Mouse (Mus musculus) forebrain, embryonic 13.5 days (tissue): ENCODE measurements at regions not wholly inside any gene's neighbourhood (a gene's known extent, or its start where the extent isn't known, plus 50 kb on each side); places are given as distances from the start of the nearest gene placed in this dataset.
"Not testable (repeated sequence)": the region's sequence is repeated elsewhere in the genome, so short reads cannot be mapped to it uniquely, and the experiment has no call there.

Experiments used
- ATAC-seq: fragments of 200-750 bp; cut with Nextera tagmentation; 2 replicates; pipeline ENCODE4 v1.8.0; 2017
- H3K27ac ChIP-seq: fragments of 300-500 bp; sonication (generic); 2 replicates; pipeline ENCODE4 v1.5.1; 2015; ENCODE audit warnings: inconsistent platforms, mild to moderate bottlenecking, moderate library complexity
- H3K27me3 ChIP-seq: fragments of 300-500 bp; sonication (generic); 2 replicates; pipeline ENCODE4 v1.6.1; 2015; ENCODE audit warnings: mild to moderate bottlenecking, inconsistent platforms
- H3K36me3 ChIP-seq: fragments of 300-500 bp; sonication (generic); 2 replicates; pipeline ENCODE4 v1.6.1; 2015; ENCODE audit warnings: mild to moderate bottlenecking, inconsistent platforms; ENCODE audit not compliant: poor library complexity, severe bottlenecking
- H3K4me1 ChIP-seq: fragments of 300-500 bp; sonication (generic); 2 replicates; pipeline ENCODE4 v1.6.1; 2015; ENCODE audit warnings: inconsistent platforms
- H3K4me2 ChIP-seq: fragments of 300-500 bp; sonication (generic); 2 replicates; pipeline ENCODE4 v1.6.1; 2015; ENCODE audit warnings: inconsistent platforms, mild to moderate bottlenecking, moderate library complexity
- H3K4me3 ChIP-seq: fragments of 300-500 bp; sonication (generic); 2 replicates; pipeline ENCODE4 v1.5.1; 2015; ENCODE audit warnings: mild to moderate bottlenecking, inconsistent platforms
- H3K9ac ChIP-seq: fragments of 300-500 bp; sonication (generic); 2 replicates; pipeline ENCODE4 v1.6.1; 2015; ENCODE audit warnings: mild to moderate bottlenecking, inconsistent platforms
- H3K9me3 ChIP-seq: fragments of 300-500 bp; sonication (generic); replicated peaks from 2 replicates; pipeline ENCODE4 v1.6.1; 2016; ENCODE audit warnings: inconsistent platforms
- WGBS: fragments of 180-500 bp; shearing (Covaris S2); methylation state at CpG from one replicate; pipeline ENCODE4 v1.1.7; 2015; 5-methylcytosine and 5-hydroxymethylcytosine counted together

- no peak overlapping the region for H3K9ac ChIP-seq
- no peaks in the 10 kb centered on the region for H3K36me3 ChIP-seq
- no peak overlapping the region for H3K4me3 ChIP-seq
- WGBS: 54% methylated on average over 11 of the region's 11 CpGs
- peaks cover 46% of the 10 kb centered on the region for H3K27me3 ChIP-seq
- no peak overlapping the region for H3K27ac ChIP-seq
- ATAC-seq: no peak
- H3K4me1 ChIP-seq: peaks cover 12% of the 10 kb centered on the region
- no peak overlapping the region for H3K4me2 ChIP-seq
- H3K9me3 ChIP-seq: no peaks in the 10 kb centered on the region
Measured at GRCm38 (mm10) chr4:124385106-124386055, 225.2 kb downstream of the 3100002H09Rik start.

DNA sequence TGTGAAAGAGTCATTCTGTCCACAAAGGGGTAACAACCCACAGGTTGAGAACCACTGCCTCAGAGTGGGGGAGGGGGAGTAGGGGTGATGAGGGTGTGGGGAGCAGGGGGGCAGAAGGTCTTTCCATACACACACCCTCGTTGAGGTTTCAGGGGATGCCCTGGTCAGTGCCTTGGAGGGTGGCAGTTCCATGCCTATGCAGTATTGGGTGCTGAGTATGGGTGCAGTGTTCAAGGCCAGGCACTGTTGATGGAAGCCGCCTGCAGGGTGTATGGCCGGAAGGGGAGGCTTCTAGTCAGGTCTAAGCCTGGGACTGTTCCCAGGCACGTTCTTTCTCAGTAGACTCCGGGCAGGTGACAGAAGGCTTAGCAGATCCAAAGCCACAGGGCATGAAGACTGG, 234.1 kb downstream of the 3100002H09Rik start:
- peaks cover 17% of the 10 kb centered on the region for H3K27me3 ChIP-seq
- H3K27ac ChIP-seq: no peak overlapping the region
- H3K4me2 ChIP-seq: no peak overlapping the region
- no peaks in the 10 kb centered on the region; the same call in 1 of the 2 replicates for H3K9me3 ChIP-seq
- no peak overlapping the region for H3K4me3 ChIP-seq
- ATAC-seq: no peak
- H3K36me3 ChIP-seq: no peaks in the 10 kb centered on the region
- H3K4me1 ChIP-seq: peaks cover 12% of the 10 kb centered on the region
- 72% methylated on average over 5 of the region's 5 CpGs for WGBS
- H3K9ac ChIP-seq: no peak overlapping the region

GRCm38 (mm10) chr4:124375581-124375980, 235.0 kb downstream of the 3100002H09Rik start:
- ATAC-seq: no peak
- H3K27me3 ChIP-seq: peaks cover 11% of the 10 kb centered on the region; the same call in 1 of the 2 replicates
- H3K27ac ChIP-seq: 0 out of 2 replicates have a peak overlapping the region, but pooled peaks have one; percentile 20
- no peaks in the 10 kb centered on the region for H3K36me3 ChIP-seq
- no peak overlapping the region for H3K4me3 ChIP-seq
- H3K9ac ChIP-seq: no peak overlapping the region
- no peak overlapping the region for H3K4me2 ChIP-seq
- peaks cover 4% of the 10 kb centered on the region; the same call in 1 of the 2 replicates for H3K9me3 ChIP-seq
- 54% methylated on average over 6 of the region's 6 CpGs for WGBS
- peaks cover 12% of the 10 kb centered on the region for H3K4me1 ChIP-seq

DNA sequence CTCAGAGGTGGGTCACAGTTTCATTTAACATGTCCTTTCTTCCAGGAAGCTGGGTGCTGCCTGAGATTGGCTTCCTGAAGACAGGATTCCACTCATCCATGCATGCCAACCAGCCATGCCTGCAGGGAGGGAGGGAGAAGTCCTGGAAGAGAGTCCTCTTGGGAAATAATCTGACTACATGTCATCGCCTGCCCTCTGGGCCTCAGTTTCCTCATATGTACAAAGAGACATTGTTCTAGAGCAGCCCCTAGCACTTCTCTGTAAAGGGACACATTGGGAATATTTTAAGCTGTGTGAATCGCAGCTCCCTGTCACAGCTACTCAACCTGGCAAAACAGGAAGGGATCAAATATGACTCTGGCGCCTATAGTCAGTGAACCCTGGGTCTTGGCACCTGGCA, 241.8 kb downstream of the 3100002H09Rik start:
- Histone ChIP-seq H3K9ac (no peak overlapping the region), H3K4me2 (no peak overlapping the region), H3K4me1 (peaks cover 10% of the 10 kb centered on the region), H3K27ac (no peak overlapping the region), H3K27me3 (peaks cover 7% of the 10 kb centered on the region), H3K36me3 (no peaks in the 10 kb centered on the region), H3K9me3 (peaks cover 5% of the 10 kb centered on the region; the same call in 1 of the 2 replicates), H3K4me3 (no peak overlapping the region)
- ATAC-seq: no peak
- WGBS: 88% methylated on average over 3 of the region's 3 CpGs

DNA sequence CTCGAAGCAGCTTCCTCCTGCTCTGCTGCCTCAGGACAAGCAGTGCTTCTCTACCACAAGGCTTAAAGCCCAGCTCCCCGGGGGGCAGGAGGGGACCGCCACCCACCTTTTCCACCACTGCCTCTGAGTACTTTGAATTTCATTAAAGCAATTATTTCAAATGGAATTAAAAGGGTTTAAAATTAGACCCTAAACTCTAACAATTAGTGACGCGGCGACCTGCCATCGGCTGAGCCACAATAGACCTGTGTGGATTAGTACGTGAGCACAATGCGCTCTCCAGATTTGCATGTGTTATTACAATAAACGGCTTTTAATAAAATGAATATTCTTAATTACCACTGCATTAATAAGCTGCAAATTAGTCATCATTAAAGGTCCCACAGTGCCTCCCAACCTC, 242.5 kb downstream of the 3100002H09Rik start:
- H3K27me3 ChIP-seq: peaks cover 3% of the 10 kb centered on the region; the same call in 1 of the 2 replicates
- no peak for ATAC-seq
- H3K4me2 ChIP-seq: no peak overlapping the region
- no peak overlapping the region for H3K4me3 ChIP-seq
- WGBS: 30% methylated on average over 10 of the region's 10 CpGs
- H3K9ac ChIP-seq: no peak overlapping the region
- H3K4me1 ChIP-seq: peaks cover 10% of the 10 kb centered on the region
- no peaks in the 10 kb centered on the region for H3K36me3 ChIP-seq
- H3K9me3 ChIP-seq: peaks cover 5% of the 10 kb centered on the region; the same call in 1 of the 2 replicates
- no peak overlapping the region for H3K27ac ChIP-seq

DNA sequence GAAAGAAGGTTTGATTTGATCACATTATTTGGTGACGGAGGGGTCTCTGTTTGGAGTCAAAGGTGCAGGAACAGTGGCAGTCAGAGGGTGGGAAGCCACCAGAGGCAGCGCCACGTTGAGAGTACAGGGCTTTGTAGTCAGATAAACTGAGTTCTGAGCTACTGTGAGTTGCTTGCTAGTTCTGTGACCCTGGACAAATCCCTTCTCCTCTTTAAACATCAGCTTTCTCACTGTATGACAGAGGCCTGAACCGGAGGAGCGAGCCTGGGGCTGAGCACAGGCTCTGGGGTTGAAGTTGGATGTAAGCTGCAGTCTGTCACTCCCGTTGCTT, 250.1 kb downstream of the 3100002H09Rik start:
- 16% methylated on average over 6 of the region's 6 CpGs for WGBS

DNA sequence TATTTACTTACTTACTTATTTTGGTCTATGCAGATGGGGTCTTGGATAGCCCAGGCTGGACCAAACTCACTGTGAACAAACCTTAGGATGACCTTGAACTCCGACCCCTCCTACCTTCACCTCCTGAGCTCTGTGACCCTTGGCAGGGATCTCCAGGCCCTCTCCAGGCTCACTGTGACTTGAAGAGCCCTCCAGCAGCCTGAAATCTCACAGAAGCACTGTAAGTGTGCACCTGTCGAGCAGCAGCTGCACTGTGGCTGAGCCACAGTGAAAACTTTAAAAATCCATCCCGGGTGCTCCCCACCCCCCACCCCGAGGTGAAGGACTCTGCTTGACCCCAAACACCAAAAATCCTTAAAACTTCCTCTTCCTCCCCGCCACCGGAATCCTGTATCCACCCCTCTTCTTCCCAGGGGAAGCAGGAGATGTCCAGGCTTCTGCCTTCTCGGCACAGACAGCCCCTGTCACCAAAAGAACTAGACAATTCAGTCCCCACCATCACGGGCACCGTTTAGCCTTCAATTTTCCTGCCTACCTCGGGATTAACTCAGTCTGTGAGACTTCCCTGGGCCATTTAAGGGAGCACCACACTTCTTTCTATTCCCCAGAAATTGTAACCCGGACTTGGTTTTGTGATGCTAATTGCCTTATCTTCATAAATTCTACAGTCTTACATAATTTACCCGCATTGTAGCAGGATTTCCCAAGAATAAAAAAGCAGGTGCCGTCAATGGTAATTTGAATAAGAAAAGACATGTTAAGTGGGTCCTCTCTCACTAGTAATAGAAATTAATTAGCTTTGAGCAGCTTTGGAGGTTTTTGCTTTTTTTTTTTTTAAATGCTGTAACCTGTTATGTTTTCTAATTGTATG, 250.7 kb downstream of the 3100002H09Rik start:
- ATAC-seq: peak; percentile 59
- H3K9me3 ChIP-seq: no peaks in the 10 kb centered on the region
- no peak overlapping the region for H3K9ac ChIP-seq
- 0 out of 2 replicates have a peak, but pooled peaks cover 8% of the 10 kb centered on the region for H3K27me3 ChIP-seq
- no peak overlapping the region for H3K4me3 ChIP-seq
- peak overlapping the region; percentile 77 for H3K27ac ChIP-seq
- no peaks in the 10 kb centered on the region for H3K36me3 ChIP-seq
- H3K4me1 ChIP-seq: peaks cover 24% of the 10 kb centered on the region
- peak overlapping the region; percentile 28 for H3K4me2 ChIP-seq
- WGBS: 8% methylated on average over 13 of the region's 13 CpGs

More for the DNA sequence above, 250.1 kb downstream of the 3100002H09Rik start:
- H3K4me2 ChIP-seq: peak overlapping the region; percentile 6; the same call in 1 of the 2 replicates
- 0 out of 2 replicates have a peak, but pooled peaks cover 8% of the 10 kb centered on the region for H3K27me3 ChIP-seq
- no peak overlapping the region for H3K9ac ChIP-seq
- H3K4me3 ChIP-seq: no peak overlapping the region
- peaks cover 24% of the 10 kb centered on the region for H3K4me1 ChIP-seq
- peak; percentile 57; the same call in 1 of the 2 replicates for ATAC-seq
- H3K27ac ChIP-seq: peak overlapping the region; percentile 72
- H3K36me3 ChIP-seq: no peaks in the 10 kb centered on the region
- no peaks in the 10 kb centered on the region for H3K9me3 ChIP-seq

DNA sequence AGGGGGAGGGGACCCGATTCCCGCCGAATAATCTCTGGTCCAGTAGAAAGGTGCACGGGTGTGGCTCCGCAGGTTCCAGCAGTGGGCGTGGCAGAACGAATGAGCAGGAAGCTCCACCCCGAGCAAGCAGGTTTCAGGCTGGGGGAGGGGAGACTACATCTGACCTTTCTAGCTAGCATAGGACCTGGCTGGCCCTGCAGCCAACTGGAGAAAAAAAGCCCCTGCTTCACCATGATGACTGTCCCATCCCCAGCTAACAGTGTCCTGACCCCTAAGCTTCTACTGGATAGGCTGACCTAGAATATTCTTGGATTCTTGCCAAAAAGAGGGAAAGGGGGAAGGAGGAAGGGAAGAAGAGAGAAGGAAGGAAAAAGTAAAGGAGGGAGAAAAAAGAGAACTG, 252.1 kb downstream of the 3100002H09Rik start:
- H3K27me3 ChIP-seq, H3K27ac ChIP-seq, ATAC-seq, H3K36me3 ChIP-seq, H3K9me3 ChIP-seq, H3K9ac ChIP-seq, H3K4me2 ChIP-seq, H3K4me3 ChIP-seq: not testable (repeated sequence)
- H3K4me1 ChIP-seq: peaks cover 24% of the 10 kb centered on the region
- 17% methylated on average over 3 of the region's 8 CpGs for WGBS

- 90% methylated on average over 3 of the region's 3 CpGs for WGBS
- no peak for ATAC-seq
- no peaks in the 10 kb centered on the region for H3K4me1 ChIP-seq
Measured at GRCm38 (mm10) chr4:124350361-124350760, 260.2 kb downstream of the 3100002H09Rik start.

GRCm38 (mm10) chr4:124349610-124350295, 260.9 kb downstream of the 3100002H09Rik start:
- Histone ChIP-seq H3K27me3 (0 out of 2 replicates have a peak, but pooled peaks cover 8% of the 10 kb centered on the region), H3K4me2 (no peak overlapping the region), H3K4me3 (no peak overlapping the region), H3K36me3 (no peaks in the 10 kb centered on the region), H3K4me1 (no peaks in the 10 kb centered on the region), H3K27ac (no peak overlapping the region), H3K9ac (no peak overlapping the region), H3K9me3 (no peaks in the 10 kb centered on the region)
- no peak for ATAC-seq
- 81% methylated on average over 15 of the region's 15 CpGs for WGBS

More at GRCm38 (mm10) chr4:124350361-124350760, 260.2 kb downstream of the 3100002H09Rik start:
- 0 out of 2 replicates have a peak, but pooled peaks cover 8% of the 10 kb centered on the region for H3K27me3 ChIP-seq
- H3K36me3 ChIP-seq: no peaks in the 10 kb centered on the region
- no peak overlapping the region for H3K4me3 ChIP-seq
- no peak overlapping the region for H3K27ac ChIP-seq
- H3K9ac ChIP-seq: no peak overlapping the region
- no peak overlapping the region for H3K4me2 ChIP-seq
- H3K9me3 ChIP-seq: no peaks in the 10 kb centered on the region

- Histone ChIP-seq H3K9me3 (no peaks in the 10 kb centered on the region), H3K27ac (no peak overlapping the region), H3K27me3 (0 out of 2 replicates have a peak, but pooled peaks cover 8% of the 10 kb centered on the region), H3K4me3 (no peak overlapping the region), H3K9ac (no peak overlapping the region), H3K4me2 (no peak overlapping the region), H3K36me3 (no peaks in the 10 kb centered on the region), H3K4me1 (no peaks in the 10 kb centered on the region)
- no peak for ATAC-seq
- WGBS: 40% methylated on average over 3 of the region's 3 CpGs
Measured at GRCm38 (mm10) chr4:124349055-124349454, 261.5 kb downstream of the 3100002H09Rik start.
